Mouse (Mus musculus) MEL (cell line): Measurements from ENCODE around the gene Padi2. TPM values are rescaled to one million over a fixed set of nuclear protein-coding genes. Genes with fewer than 3 reads are reported as not detected.

Experiments used
- DNase-seq: peaks from one replicate; pipeline ENCODE4 v3.0.0; 2011; ENCODE audit warnings: low read depth, low spot score
- H3K27ac ChIP-seq: 2 replicates; pipeline ENCODE4 v1.5.1; 2012; ENCODE audit warnings: low read depth, mild to moderate bottlenecking, control low read depth, low read length, moderate library complexity; ENCODE audit not compliant: control insufficient read depth
- H3K27me3 ChIP-seq, 2 experiments: fragments of 150-350 bp in 1 of 2; sonication (generic) in 1 of 2; 2 replicates each; pipeline ENCODE4 v1.6.1; 2012; ENCODE audit warnings: low read length in 2 of 2, mild to moderate bottlenecking in 2 of 2, improper control_type of control experiment in 1 of 2, moderate library complexity in 1 of 2; ENCODE audit not compliant: insufficient read depth in 2 of 2, control insufficient read depth in 1 of 2
- H3K36me3 ChIP-seq, 2 experiments: 2 replicates each; pipeline ENCODE4 v1.6.1; 2012 to 2014; ENCODE audit warnings: low read length in 2 of 2, improper control_type of control experiment in 1 of 2, inconsistent platforms in 1 of 2, mild to moderate bottlenecking in 1 of 2; ENCODE audit not compliant: insufficient read depth in 2 of 2, control insufficient read depth in 1 of 2
- H3K4me1 ChIP-seq, 2 experiments: fragments of 150-350 bp in 1 of 2; sonication (generic) in 1 of 2; 2 replicates each; pipeline ENCODE4 v1.6.1; 2012; ENCODE audit warnings: low read length in 2 of 2, improper control_type of control experiment in 1 of 2, mild to moderate bottlenecking in 1 of 2; ENCODE audit not compliant: insufficient read depth in 2 of 2, control insufficient read depth in 1 of 2
- H3K4me3 ChIP-seq, 2 experiments: fragments of 150-350 bp in 1 of 2; sonication (generic) in 1 of 2; 2 replicates each; pipeline ENCODE4 v1.5.1; 2012; ENCODE audit warnings: low read depth in 2 of 2, low read length in 2 of 2, mild to moderate bottlenecking in 2 of 2, moderate library complexity in 2 of 2, control low read depth in 1 of 2, improper control_type of control experiment in 1 of 2; ENCODE audit not compliant: control insufficient read depth in 1 of 2, insufficient read depth in 1 of 2
- H3K79me2 ChIP-seq: 2 replicates; pipeline ENCODE4 v1.6.1; 2012; ENCODE audit warnings: mild to moderate bottlenecking, low read length, moderate library complexity; ENCODE audit not compliant: control insufficient read depth, poor library complexity, insufficient read depth
- H3K9ac ChIP-seq: 2 replicates; pipeline ENCODE4 v1.6.1; 2012; ENCODE audit warnings: low read depth, mild to moderate bottlenecking, control low read depth, low read length, moderate library complexity; ENCODE audit not compliant: control insufficient read depth, poor library complexity, severe bottlenecking
- H3K9me3 ChIP-seq: fragments of 150-350 bp; sonication (generic); replicated peaks from 2 replicates; pipeline ENCODE4 v1.6.1; 2012; ENCODE audit warnings: mild to moderate bottlenecking, low read length, improper control_type of control experiment, moderate library complexity; ENCODE audit not compliant: insufficient read depth
- CTCF ChIP-seq, 3 experiments: IDR thresholded peaks in 2 of 3; conservative IDR thresholded peaks in 1 of 3; 2 replicates each; pipeline ENCODE4 v1.5.1; 2011 to 2012; ENCODE audit warnings: low read length in 3 of 3, low read depth in 2 of 3, mild to moderate bottlenecking in 2 of 3, improper control_type of control experiment in 1 of 3, inconsistent platforms in 1 of 3, mixed read lengths in 1 of 3, moderate library complexity in 1 of 3; ENCODE audit not compliant: control insufficient read depth in 1 of 3, insufficient read depth in 1 of 3, poor library complexity in 1 of 3, severe bottlenecking in 1 of 3
- ETS1 ChIP-seq: IDR thresholded peaks from 2 replicates; pipeline ENCODE4 v1.6.1; 2012; ENCODE audit warnings: low read depth, mild to moderate bottlenecking, inconsistent platforms, low read length, improper control_type of control experiment, moderate library complexity
- GABPA ChIP-seq: IDR thresholded peaks from 2 replicates; pipeline ENCODE4 v1.6.1; 2012; ENCODE audit warnings: low read depth, mild to moderate bottlenecking, inconsistent platforms, low read length, improper control_type of control experiment, moderate library complexity
- JUND ChIP-seq: IDR thresholded peaks from 2 replicates; pipeline ENCODE4 v1.6.1; 2011; ENCODE audit warnings: low read depth, mild to moderate bottlenecking, improper control_type of control experiment, low read length
- MAFK ChIP-seq: IDR thresholded peaks from 2 replicates; pipeline ENCODE4 v1.6.1; 2011; ENCODE audit warnings: low read depth, mild to moderate bottlenecking, low read length, improper control_type of control experiment, borderline replicate concordance
- MYB ChIP-seq: IDR thresholded peaks from 2 replicates; pipeline ENCODE4 v1.6.1; 2011; ENCODE audit warnings: mild to moderate bottlenecking, low read depth, low read length, improper control_type of control experiment
- MYC ChIP-seq: IDR thresholded peaks from 2 replicates; pipeline ENCODE4 v1.6.1; 2011; ENCODE audit warnings: low read depth, mild to moderate bottlenecking, low read length, improper control_type of control experiment, moderate library complexity
- NRF1 ChIP-seq: IDR thresholded peaks from 2 replicates; pipeline ENCODE4 v1.6.1; 2014; ENCODE audit warnings: low read depth, mild to moderate bottlenecking, inconsistent platforms, low read length, improper control_type of control experiment, moderate library complexity; ENCODE audit not compliant: poor library complexity, insufficient read depth, severe bottlenecking
- POLR2AphosphoS2 ChIP-seq: IDR thresholded peaks from 2 replicates; pipeline ENCODE4 v1.6.1; 2011; ENCODE audit warnings: low read length, improper control_type of control experiment
- POLR2AphosphoS5 ChIP-seq: IDR thresholded peaks from 2 replicates; pipeline ENCODE4 v1.6.1; 2012; ENCODE audit warnings: low read depth, borderline replicate concordance, mild to moderate bottlenecking, inconsistent platforms, low read length, moderate library complexity, mixed read lengths
- RAD21 ChIP-seq: IDR thresholded peaks from 2 replicates; pipeline ENCODE4 v1.6.1; 2011; ENCODE audit warnings: mild to moderate bottlenecking, low read depth, low read length, improper control_type of control experiment
- RCOR1 ChIP-seq: IDR thresholded peaks from 2 replicates; pipeline ENCODE4 v1.6.1; 2012; ENCODE audit warnings: low read depth, mild to moderate bottlenecking, inconsistent platforms, low read length, improper control_type of control experiment
- SIN3A ChIP-seq: IDR thresholded peaks from 2 replicates; pipeline ENCODE4 v1.6.1; 2012; ENCODE audit warnings: low read length, improper control_type of control experiment, inconsistent platforms
- TAL1 ChIP-seq: IDR thresholded peaks from 2 replicates; pipeline ENCODE4 v1.6.1; 2012; ENCODE audit warnings: mild to moderate bottlenecking, inconsistent platforms, low read length, moderate library complexity, mixed read lengths
- UBTF ChIP-seq: IDR thresholded peaks from 2 replicates; pipeline ENCODE4 v1.6.1; 2012; ENCODE audit warnings: low read depth, mild to moderate bottlenecking, inconsistent platforms, low read length, improper control_type of control experiment, moderate library complexity, borderline replicate concordance; ENCODE audit not compliant: insufficient read depth
- USF2 ChIP-seq, 2 experiments: IDR thresholded peaks; 2 replicates each; pipeline ENCODE4 v1.6.1; 2011 to 2012; ENCODE audit warnings: improper control_type of control experiment in 2 of 2, low read length in 2 of 2, borderline replicate concordance in 1 of 2, inconsistent platforms in 1 of 2, low read depth in 1 of 2, mild to moderate bottlenecking in 1 of 2; ENCODE audit not compliant: insufficient read depth in 1 of 2
- ZKSCAN1 ChIP-seq: IDR thresholded peaks from 2 replicates; pipeline ENCODE4 v1.6.1; 2012; ENCODE audit warnings: low read depth, mild to moderate bottlenecking, inconsistent platforms, low read length, improper control_type of control experiment, moderate library complexity
- ZNF384 ChIP-seq: IDR thresholded peaks from 2 replicates; pipeline ENCODE4 v1.6.1; 2012; ENCODE audit warnings: low read depth, mild to moderate bottlenecking, inconsistent platforms, low read length, improper control_type of control experiment
- polyA plus RNA-seq, 2 experiments: library from polyadenylated mRNA; stranded (reverse) in 1 of 2; unstranded in 1 of 2; fragments of >175 nt in 1 of 2; fragments of >200 nt in 1 of 2; gene quantifications; 2 replicates each; pipeline versions ENCODE4 v1.2.1 to v1.2.4; 2012; ENCODE audit warnings: low replicate concordance in 2 of 2, low read depth in 1 of 2; ENCODE audit not compliant: insufficient read length in 2 of 2, insufficient read depth in 1 of 2, missing spikeins in 1 of 2
- total RNA-seq: library from RNA; depleted of rRNA; stranded (reverse); fragments of 300-350 nt; gene quantifications from 2 replicates; pipeline ENCODE4 v1.2.3, GENCODE M21; 2012

Padi2 gene
- total and polyA plus RNA-seq, 3 experiments = 0.07 to 0.27 TPM; not detected in 1

- Histone ChIP-seq H3K79me2 (peaks cover 4% of the 10 kb centered on the region), H3K9me3 (no peaks in the 10 kb centered on the region), H3K27me3 (no peaks in the 10 kb centered on the region), H3K9ac (no peak overlapping the region), H3K36me3 (peaks cover 0 to 10% of the 10 kb centered on the region in 2 experiments; a peak in 2 of 4 replicates), H3K4me1 (peaks cover 3 to 17% of the 10 kb centered on the region in 2 experiments; a peak in 3 of 4 replicates), H3K27ac (no peak overlapping the region), H3K4me3 (no peak overlapping the region)
- DNase-seq = no peak
- TF ChIP-seq RAD21 (no peak), ZNF384 (no peak), NRF1 (no peak), MYB (no peak), SIN3A (no peak)
These were observed 86.1 kb downstream of the Padi2 start for GRCm38 (mm10) chr4:140992215-140992614.

DNA sequence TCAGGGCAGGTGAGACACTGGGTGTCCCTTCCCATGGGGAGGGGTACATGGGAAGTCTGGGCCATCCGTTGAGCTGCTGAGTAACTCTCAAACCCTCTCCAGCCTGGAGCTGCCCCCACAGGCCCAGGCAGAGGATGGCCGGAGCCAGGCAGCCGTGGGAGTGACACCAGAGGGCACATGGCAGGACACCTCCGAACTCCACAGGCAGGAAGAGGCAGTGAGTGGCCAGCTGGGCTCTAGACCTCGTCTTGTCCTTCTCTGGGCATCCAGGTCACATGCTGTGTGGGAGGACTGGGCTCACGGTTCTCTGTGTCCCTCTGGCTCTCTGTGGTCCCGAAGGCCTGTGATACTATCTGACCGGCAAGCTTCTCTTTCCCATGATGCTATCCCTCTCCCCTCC, 87.7 kb downstream of the Padi2 start:
- Histone ChIP-seq H3K9ac (no peak overlapping the region), H3K27me3 (no peaks in the 10 kb centered on the region), H3K4me3 (no peak overlapping the region), H3K79me2 (no peaks in the 10 kb centered on the region), H3K27ac (no peak overlapping the region), H3K4me1 (peaks cover 0 to 2% of the 10 kb centered on the region in 2 experiments; a peak in 2 of 4 replicates), H3K9me3 (no peaks in the 10 kb centered on the region), H3K36me3 (peaks cover under 1 to 2% of the 10 kb centered on the region in 2 experiments; a peak in 2 of 4 replicates)
- no peak for DNase-seq
- TF ChIP-seq ZNF384 (no peak), POLR2AphosphoS5 (no peak), ETS1 (no peak), CTCF (IDR thresholded peaks at IDR 0.05 in 2 of 3, conservative IDR thresholded peaks at IDR 0.05 in 1 of 3; ENCODE audit: control insufficient read depth in 1 of 3, insufficient read depth in 1 of 3, low read depth in 2 of 3, low read length in 3 of 3, poor library complexity in 1 of 3, severe bottlenecking in 1 of 3) (no peak), UBTF (no peak), JUND (no peak), TAL1 (no peak), RCOR1 (no peak), MAFK (no peak), RAD21 (no peak), USF2 (IDR thresholded peaks at IDR 0.05; ENCODE audit: borderline replicate concordance in 1 of 2, insufficient read depth in 1 of 2, low read depth in 1 of 2, low read length in 2 of 2) (no peak), POLR2AphosphoS2 (no peak), ZKSCAN1 (no peak), GABPA (no peak), MYC (no peak)
